Comparison of ENCODE assay signal across 27 mouse cellular contexts in genomic region chr11:106157154-106157553, GRCm38 (mm10). TPM values are rescaled to one million over a fixed set of nuclear protein-coding genes. Genes with fewer than 3 reads are reported as not detected.
DNase-seq lines count a peak whose midpoint lies in the region; ATAC-seq and TF ChIP-seq lines count a peak whose summit lies in the region.
"Had no signal": no experiment of that assay in that cellular context is flagged by ENCODE, and none has a peak within 500 bp of the region (broad histone marks: within the 10 kb centered on the region; RNA-seq: fewer than 3 reads in every experiment).

No protein-coding gene starts in this region.

- H3K9me3 ChIP-seq in midbrain, embryonic 10.5 days (replicated peaks): no peaks in the 10 kb centered on the region
- H3K9me3 ChIP-seq in midbrain, postnatal 0 days (ENCODE audit: low read length): no peaks in the 10 kb centered on the region
- H3K9me3 ChIP-seq: lung, embryonic 15.5 days had no signal

- no peak for TF ChIP-seq POLR2A in bone marrow, adult 2 months (IDR thresholded peaks at IDR 0.05; ENCODE audit: borderline replicate concordance, control insufficient read depth, low read depth, low read length)

- peaks cover 72% of the 10 kb centered on the region for H3K36me3 ChIP-seq in midbrain, embryonic 10.5 days
- H3K36me3 ChIP-seq in midbrain, postnatal 0 days (ENCODE audit: insufficient read depth, low read length): peaks cover 22% of the 10 kb centered on the region

- no peaks in the 10 kb centered on the region for H3K27me3 ChIP-seq in midbrain, embryonic 10.5 days (ENCODE audit: low read depth, poor library complexity, severe bottlenecking)
- H3K27me3 ChIP-seq in midbrain, postnatal 0 days (ENCODE audit: insufficient read depth, low read length): no peaks in the 10 kb centered on the region
- H3K27me3 ChIP-seq: lung, embryonic 15.5 days had no signal

- no peak overlapping the region for H3K4me2 ChIP-seq in midbrain, postnatal 0 days (ENCODE audit: low read depth, low read length, poor library complexity, severe bottlenecking)

- no peak for TF ChIP-seq CTCF in midbrain, postnatal 0 days (IDR thresholded peaks at IDR 0.05)
- TF ChIP-seq CTCF in bone marrow, adult 2 months (IDR thresholded peaks at IDR 0.05; ENCODE audit: control insufficient read depth, insufficient read depth, low read length): no peak

- no peak overlapping the region for H3K9ac ChIP-seq in midbrain, postnatal 0 days (replicated peaks; ENCODE audit: low read length, poor library complexity, severe bottlenecking)
- H3K9ac ChIP-seq: forebrain, postnatal 0 days; lung, embryonic 15.5 days had no signal

- 93% methylated on average over 7 of the region's 7 CpGs for WGBS in midbrain, embryonic 10.5 days
- 89% methylated on average over 7 of the region's 7 CpGs for WGBS in midbrain, postnatal 0 days
- 76% methylated on average over 7 of the region's 7 CpGs for WGBS in bone marrow, adult 2 months

- peak; percentile 3 for DNase-seq in adrenal gland, postnatal 14 days
- DNase-seq in adrenal gland, postnatal 36 days: no peak
- DNase-seq in midbrain, embryonic 10.5 days (ENCODE audit: low spot score): no peak
- DNase-seq in midbrain, postnatal 0 days (ENCODE audit: low spot score): no peak
- DNase-seq in naive thymus-derived CD4-positive, alpha-beta T cell, adult 2 months (ENCODE audit: low read depth): peak; percentile 48
- no peak for DNase-seq in cerebellum, postnatal 25 days
- DNase-seq: adrenal gland, postnatal 25 days; cerebellum, adult 9-10 months; embryo, embryonic 11 days; forebrain, postnatal 0 days; gastrocnemius, adult 2 months; kidney, postnatal 4 days; midbrain, embryonic 14.5 days; thymus, postnatal 14 days had no signal

- H3K4me3 ChIP-seq in midbrain, embryonic 10.5 days: peak overlapping the region; percentile 18; the same call in 1 of the 2 replicates
- no peak overlapping the region for H3K4me3 ChIP-seq in midbrain, postnatal 0 days (ENCODE audit: low read depth, low read length)
- H3K4me3 ChIP-seq in bone marrow, adult 2 months (replicated peaks; ENCODE audit: control insufficient read depth, low read depth, low read length): peak overlapping the region; percentile 7
- H3K4me3 ChIP-seq: gastrocnemius, adult 2 months; lung, embryonic 15.5 days had no signal

- no peak overlapping the region for H3K27ac ChIP-seq in midbrain, embryonic 10.5 days (replicated peaks)
- H3K27ac ChIP-seq in midbrain, postnatal 0 days (ENCODE audit: low read depth, low read length): no peak overlapping the region
- no peak overlapping the region for H3K27ac ChIP-seq in bone marrow, adult 2 months (ENCODE audit: control insufficient read depth, insufficient read depth, low read depth, low read length, poor library complexity)
- H3K27ac ChIP-seq: gastrocnemius, adult 2 months; lung, embryonic 15.5 days had no signal

- peaks cover 39% of the 10 kb centered on the region for H3K4me1 ChIP-seq in midbrain, embryonic 10.5 days
- peaks cover 14% of the 10 kb centered on the region; the same call in 1 of the 2 replicates for H3K4me1 ChIP-seq in midbrain, postnatal 0 days (ENCODE audit: insufficient read depth, low read length)
- H3K4me1 ChIP-seq in bone marrow, adult 2 months (ENCODE audit: control insufficient read depth, insufficient read depth, low read length): peaks cover 6% of the 10 kb centered on the region

- ATAC-seq in midbrain, postnatal 0 days (ENCODE audit: low FRiP score): no peak
- no peak for ATAC-seq in frontal cortex, adult (ENCODE audit: low TSS enrichment)
- ATAC-seq: forebrain, postnatal 0 days; inflammation-experienced regulatory T-cells, adult 6 months had no signal

RNA-seq across cellular contexts. Expression of gene Gm10840, which starts 3.5 kb away (rescaled TPM):
- total RNA-seq in adrenal gland, postnatal 14 days (2021): not detected in 2 replicates
- not detected for total RNA-seq in adrenal gland, postnatal 36 days (2021)
- polyA plus RNA-seq in midbrain, embryonic 10.5 days (2016; fragmentation: Nextera tagmentation; extraction: Ambion mirVana): 0.57 TPM in 1 of 2 replicates, not detected in the other
- not detected in 2 replicates for total RNA-seq in midbrain, postnatal 0 days (2014; rRNA removed)
- polyA plus RNA-seq in midbrain, postnatal 0 days (2015; fragmentation: Nextera tagmentation; extraction: Ambion mirVana): not detected in 2 replicates
- not detected in 2 replicates for polyA plus RNA-seq in bone marrow, adult 2 months (2011; ENCODE audit: insufficient read depth, insufficient read length, low replicate concordance, missing spikeins)
- total RNA-seq: adrenal gland, postnatal 25 days; forebrain, postnatal 0 days; gastrocnemius, adult 2 months; granulocyte monocyte progenitor cell, adult 5-6 weeks; layer of hippocampus, postnatal 25 days; left cerebral cortex, postnatal 25 days had no signal
- polyA plus RNA-seq: heart, embryonic 14.5 days; hindbrain, embryonic 11.5 days; inflammation-experienced regulatory T-cells, adult 6 months; kidney, embryonic 14.5 days; liver, embryonic 11.5 days; lung, embryonic 15.5 days; midbrain, embryonic 14.5 days; small intestine, adult 2 months; stomach, embryonic 16.5 days had no signal

RNA-seq across cellular contexts. Expression of gene Limd2, which starts 3.5 kb away (rescaled TPM):
- total RNA-seq in adrenal gland, postnatal 14 days (2021): 21.1 and 59.4 TPM in 2 replicates
- total RNA-seq in adrenal gland, postnatal 36 days (2021): 10 to 100 TPM; 11.8 to 15.0 TPM
- polyA plus RNA-seq in midbrain, embryonic 10.5 days (2016; fragmentation: Nextera tagmentation; extraction: Ambion mirVana): 364 and 366 TPM in 2 replicates
- total RNA-seq in midbrain, postnatal 0 days (2014; rRNA removed): 69.7 and 81.8 TPM in 2 replicates
- 122 and 141 TPM in 2 replicates for polyA plus RNA-seq in midbrain, postnatal 0 days (2015; fragmentation: Nextera tagmentation; extraction: Ambion mirVana)
- 45.8 and 98.2 TPM in 2 replicates for polyA plus RNA-seq in bone marrow, adult 2 months (2011; ENCODE audit: insufficient read depth, insufficient read length, low replicate concordance, missing spikeins)

RNA-seq across cellular contexts. Expression of gene Strada, which starts 44.8 kb away (rescaled TPM):
- total RNA-seq in adrenal gland, postnatal 14 days (2021): 12.1 and 12.5 TPM in 2 replicates
- 10 to 100 TPM; 13.1 to 15.4 TPM for total RNA-seq in adrenal gland, postnatal 36 days (2021)
- polyA plus RNA-seq in midbrain, embryonic 10.5 days (2016; fragmentation: Nextera tagmentation; extraction: Ambion mirVana): 41.8 and 42.4 TPM in 2 replicates
- 26.9 and 31.2 TPM in 2 replicates for total RNA-seq in midbrain, postnatal 0 days (2014; rRNA removed)
- 21.2 and 22.7 TPM in 2 replicates for polyA plus RNA-seq in midbrain, postnatal 0 days (2015; fragmentation: Nextera tagmentation; extraction: Ambion mirVana)
- 9.2 and 21.7 TPM in 2 replicates for polyA plus RNA-seq in bone marrow, adult 2 months (2011; ENCODE audit: insufficient read depth, insufficient read length, low replicate concordance, missing spikeins)

RNA-seq across cellular contexts. Expression of gene Ccdc47, which starts 59.0 kb away (rescaled TPM):
- 116 and 120 TPM in 2 replicates for total RNA-seq in adrenal gland, postnatal 14 days (2021)
- total RNA-seq in adrenal gland, postnatal 36 days (2021): 100 to 1,000 TPM; 113 to 115 TPM
- polyA plus RNA-seq in midbrain, embryonic 10.5 days (2016; fragmentation: Nextera tagmentation; extraction: Ambion mirVana): 69.9 and 74.0 TPM in 2 replicates
- 31.7 and 37.0 TPM in 2 replicates for total RNA-seq in midbrain, postnatal 0 days (2014; rRNA removed)
- polyA plus RNA-seq in midbrain, postnatal 0 days (2015; fragmentation: Nextera tagmentation; extraction: Ambion mirVana): 88.8 and 94.9 TPM in 2 replicates
- 24.4 and 27.9 TPM in 2 replicates for polyA plus RNA-seq in bone marrow, adult 2 months (2011; ENCODE audit: insufficient read depth, insufficient read length, low replicate concordance, missing spikeins)

RNA-seq across cellular contexts. Expression of gene Ddx42, which starts 59.6 kb away (rescaled TPM):
- total RNA-seq in adrenal gland, postnatal 14 days (2021): 51.5 and 59.9 TPM in 2 replicates
- 10 to 100 TPM; 52.4 to 54.8 TPM for total RNA-seq in adrenal gland, postnatal 36 days (2021)
- polyA plus RNA-seq in midbrain, embryonic 10.5 days (2016; fragmentation: Nextera tagmentation; extraction: Ambion mirVana): 100 and 112 TPM in 2 replicates
- total RNA-seq in midbrain, postnatal 0 days (2014; rRNA removed): 39.7 and 61.7 TPM in 2 replicates
- polyA plus RNA-seq in midbrain, postnatal 0 days (2015; fragmentation: Nextera tagmentation; extraction: Ambion mirVana): 61.4 and 64.8 TPM in 2 replicates
- 20.2 and 33.5 TPM in 2 replicates for polyA plus RNA-seq in bone marrow, adult 2 months (2011; ENCODE audit: insufficient read depth, insufficient read length, low replicate concordance, missing spikeins)

Comparison
In these comparisons a context has a peak if more than half of its experiments do, and no peak if none do; other contexts are left out.
1. DNase-seq: peak in adrenal gland, postnatal 14 days (single experiment) and naive thymus-derived CD4-positive, alpha-beta T cell, adult 2 months (single experiment); none in adrenal gland, postnatal 36 days (0 of 2), midbrain, embryonic 10.5 days (single experiment), midbrain, postnatal 0 days (single experiment) and cerebellum, postnatal 25 days (0 of 2).